Mouse (Mus musculus): ENCODE measurements around the gene Kremen1.

DNA sequence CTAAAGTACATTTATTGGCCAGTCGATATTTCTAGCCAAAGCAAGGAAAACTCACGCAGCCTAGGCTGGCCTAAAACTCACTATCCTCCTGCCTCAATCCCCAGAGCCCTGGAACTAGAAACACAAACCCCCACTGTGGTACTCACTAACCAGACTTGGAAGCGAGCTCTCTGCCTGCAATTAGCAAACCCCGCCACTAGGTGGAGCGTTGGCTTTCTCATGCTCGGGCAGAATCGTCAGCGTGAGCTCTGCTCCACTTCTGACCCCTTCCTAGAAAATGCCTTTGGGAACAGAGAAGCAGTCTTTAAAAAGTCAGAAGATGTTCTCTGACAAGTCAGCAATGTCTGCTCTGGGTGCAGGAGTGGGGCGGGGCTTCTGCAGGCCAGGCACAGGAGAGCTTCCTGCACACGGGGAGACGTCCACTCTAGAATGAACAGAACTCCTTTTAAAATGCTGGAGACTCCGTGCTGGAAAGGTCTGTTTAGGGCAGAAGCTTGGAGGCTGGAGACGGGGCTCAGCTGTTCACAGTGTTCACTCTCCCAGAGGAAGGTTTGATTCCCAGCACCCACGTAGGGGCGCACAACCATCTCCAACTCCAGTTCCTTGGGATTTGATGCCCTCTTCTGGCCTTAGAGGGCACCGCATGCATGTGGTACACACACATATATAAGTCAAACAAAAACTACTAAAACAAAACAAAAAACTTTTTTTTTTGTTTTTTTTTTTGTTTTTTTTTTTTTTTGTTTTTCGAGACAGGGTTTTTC lies 100.5 kb downstream of the Kremen1 start:
- peak; percentile 68; the same call in 1 of the 2 replicates for TF ChIP-seq CTCF (IDR thresholded peaks at IDR 0.05; ENCODE audit: borderline replicate concordance, control insufficient read depth, extremely low read depth, insufficient read depth, low read length, poor library complexity)
- no peak for TF ChIP-seq POLR2A (IDR thresholded peaks at IDR 0.05; ENCODE audit: control insufficient read depth, extremely low read depth, insufficient read depth, low read length, poor library complexity)
